Mouse (Mus musculus) cerebellum, adult 2 months (tissue): ENCODE measurements around the gene Rnls. TPM values are rescaled to one million over a fixed set of nuclear protein-coding genes. Genes with fewer than 3 reads are reported as not detected.

Experiments used
- DNase-seq, 2 experiments: peaks; one replicate each; pipeline ENCODE4 v3.0.0; 2021
- H3K27ac ChIP-seq: fragments of 200-500 bp; 2 replicates; pipeline ENCODE4 v1.5.1; 2012; ENCODE audit warnings: low read length, control low read depth, inconsistent platforms; ENCODE audit not compliant: insufficient read depth
- H3K27me3 ChIP-seq: fragments of 200-500 bp; 2 replicates; pipeline ENCODE4 v1.6.1; 2012; ENCODE audit warnings: inconsistent platforms, mild to moderate bottlenecking, low read length, moderate library complexity; ENCODE audit not compliant: control insufficient read depth, insufficient read depth
- H3K4me1 ChIP-seq: fragments of 200-500 bp; 2 replicates; pipeline ENCODE4 v1.6.1; 2011; ENCODE audit warnings: low read length; ENCODE audit not compliant: control insufficient read depth, insufficient read depth
- H3K4me3 ChIP-seq: fragments of 200-500 bp; replicated peaks from 2 replicates; pipeline ENCODE3; 2011; ENCODE audit warnings: mild to moderate bottlenecking, low read depth, low read length, control low read depth; ENCODE audit not compliant: insufficient read depth
- CTCF ChIP-seq: fragments of 200-500 bp; IDR thresholded peaks from 2 replicates; pipeline ENCODE4 v1.5.1; 2011; ENCODE audit warnings: low read depth, mild to moderate bottlenecking, control low read depth, low read length, moderate library complexity, borderline replicate concordance; ENCODE audit not compliant: insufficient read depth
- POLR2A ChIP-seq: fragments of 200-500 bp; IDR thresholded peaks from 2 replicates; pipeline ENCODE4 v1.6.1; 2011; ENCODE audit warnings: low read length, control low read depth, borderline replicate concordance; ENCODE audit not compliant: insufficient read depth
- WGBS: fragments of 180-500 bp; shearing (Covaris S2); methylation state at CpG from one replicate; pipeline ENCODE4 v1.1.7; 2018; 5-methylcytosine and 5-hydroxymethylcytosine counted together
- polyA plus RNA-seq: library from polyadenylated mRNA; depleted of rRNA; stranded (reverse); fragments of >200 nt; gene quantifications from 2 replicates; pipeline ENCODE4 v1.2.3, GENCODE M21; 2012

Rnls gene
- polyA plus RNA-seq, 1 experiment: 2.5 TPM

DNA sequence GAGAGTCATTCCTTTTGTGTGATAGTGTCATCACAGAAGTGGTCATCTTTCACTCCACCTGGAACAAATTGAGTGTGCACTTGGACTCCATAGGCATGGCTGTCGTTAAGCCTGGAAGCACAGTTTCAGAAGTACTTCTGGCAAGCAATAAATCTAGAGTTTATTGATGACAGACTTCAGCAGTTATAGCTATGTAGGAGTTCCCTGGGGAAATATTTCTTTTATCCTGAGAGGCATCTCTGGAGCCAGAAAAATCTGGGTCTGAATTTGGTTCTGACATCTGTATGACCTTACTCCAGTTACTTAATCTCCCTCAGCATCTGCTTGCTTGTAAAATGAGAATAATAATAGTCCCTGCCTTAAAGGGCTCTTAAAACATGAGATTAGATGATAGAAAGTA lies 184.1 kb downstream of the Rnls start:
- TF ChIP-seq CTCF: no peak
- TF ChIP-seq POLR2A: no peak
- DNase-seq: no peak
- WGBS: 67% methylated on average over 1 of the region's 1 CpGs
- Histone ChIP-seq H3K4me1 (no peaks in the 10 kb centered on the region), H3K27me3 (no peaks in the 10 kb centered on the region), H3K27ac (no peak overlapping the region), H3K4me3 (no peak overlapping the region)

DNA sequence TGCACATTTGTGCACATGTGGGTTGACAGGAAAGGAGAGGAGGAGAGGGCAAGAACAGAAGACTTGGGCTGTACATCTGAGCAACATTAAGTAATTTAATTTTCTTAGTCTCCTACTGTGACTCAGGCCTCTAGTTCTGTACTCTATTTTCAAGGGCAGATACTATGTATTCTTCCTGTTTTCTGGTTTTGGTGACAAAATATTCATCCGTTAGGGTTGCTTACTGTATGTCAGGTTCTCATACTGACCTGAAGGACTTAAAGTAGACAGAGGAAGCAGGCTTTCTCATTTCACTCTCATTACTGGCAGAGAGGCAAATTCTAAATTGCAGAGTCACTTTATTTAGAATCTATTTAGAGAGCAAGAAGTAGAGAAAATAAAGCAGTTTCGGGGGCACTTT lies 186.7 kb downstream of the Rnls start:
- no peak overlapping the region for H3K27ac ChIP-seq
- DNase-seq: no peak
- no peak overlapping the region for H3K4me3 ChIP-seq
- no peaks in the 10 kb centered on the region for H3K4me1 ChIP-seq
- TF ChIP-seq CTCF (no peak), POLR2A (no peak)
- H3K27me3 ChIP-seq: no peaks in the 10 kb centered on the region
- 91% methylated on average over 2 of the region's 2 CpGs for WGBS

DNA sequence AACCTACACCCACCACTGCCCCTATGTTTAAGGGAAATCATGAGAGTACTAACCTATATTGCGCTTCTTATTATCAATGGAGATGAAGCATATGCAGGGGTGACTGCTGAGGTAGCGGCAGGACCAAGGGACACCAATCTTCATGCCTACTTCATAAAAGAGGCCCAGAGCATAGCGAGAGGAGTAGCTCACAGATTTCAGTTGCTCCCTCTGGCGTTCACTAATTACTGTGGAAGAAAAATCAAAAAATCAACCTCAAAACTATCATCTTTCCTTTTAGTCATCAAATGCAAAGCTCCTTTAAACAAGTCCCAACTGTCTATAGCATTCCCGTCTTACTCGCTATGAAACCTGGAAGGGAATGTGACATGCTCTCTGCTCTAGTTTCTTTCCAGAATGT lies 189.7 kb downstream of the Rnls start:
- WGBS: 82% methylated on average over 6 of the region's 6 CpGs
- Histone ChIP-seq H3K27me3 (no peaks in the 10 kb centered on the region), H3K4me3 (no peak overlapping the region), H3K27ac (no peak overlapping the region), H3K4me1 (no peaks in the 10 kb centered on the region)
- no peak for TF ChIP-seq POLR2A
- no peak for TF ChIP-seq CTCF
- DNase-seq: no peak

DNA sequence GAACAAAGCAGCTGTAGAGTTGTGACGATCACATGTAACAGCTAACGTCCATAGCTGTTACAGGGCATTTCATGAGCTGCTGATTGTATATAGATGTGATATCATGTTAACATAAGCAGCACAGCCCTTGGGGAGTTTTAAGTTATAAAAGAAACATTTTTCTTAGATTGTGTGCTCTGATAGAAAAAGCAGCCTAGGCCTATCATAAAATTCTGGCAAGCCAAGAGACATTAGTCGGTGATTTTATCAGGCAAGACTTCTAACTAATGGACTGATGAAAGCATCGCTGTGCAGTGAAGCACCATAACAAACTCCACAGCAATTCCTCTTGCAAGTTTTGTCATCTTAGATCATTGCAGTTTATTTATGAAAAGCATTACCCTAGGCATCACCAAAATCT lies 190.9 kb downstream of the Rnls start:
- Histone ChIP-seq H3K27ac (no peak overlapping the region), H3K4me1 (no peaks in the 10 kb centered on the region), H3K27me3 (no peaks in the 10 kb centered on the region), H3K4me3 (no peak overlapping the region)
- no peak for TF ChIP-seq CTCF
- TF ChIP-seq POLR2A: no peak
- no peak for DNase-seq
- 87% methylated on average over 4 of the region's 4 CpGs for WGBS

DNA sequence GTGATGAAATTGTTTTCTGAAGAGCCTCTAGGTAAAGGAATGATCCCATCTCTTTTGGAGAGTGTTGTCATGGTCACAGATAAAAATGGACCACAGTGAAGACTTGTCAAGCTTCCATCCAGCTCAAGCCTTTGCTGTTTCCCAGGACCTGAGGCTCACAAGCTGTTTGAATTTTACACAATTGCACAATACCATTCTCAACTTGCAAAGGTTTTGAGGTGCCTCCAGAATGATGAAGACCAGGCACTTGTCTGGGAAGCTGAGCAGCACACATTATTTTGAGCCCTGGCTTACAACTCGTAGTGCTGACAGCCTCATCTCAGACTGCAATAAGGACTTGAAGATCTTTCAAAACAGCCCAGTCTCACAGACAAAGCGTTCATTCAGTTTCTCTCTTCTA lies 200.0 kb downstream of the Rnls start:
- Histone ChIP-seq H3K4me3 (no peak overlapping the region), H3K4me1 (no peaks in the 10 kb centered on the region), H3K27ac (no peak overlapping the region), H3K27me3 (no peaks in the 10 kb centered on the region)
- 63% methylated on average over 2 of the region's 2 CpGs for WGBS
- no peak for DNase-seq
- TF ChIP-seq POLR2A: no peak
- TF ChIP-seq CTCF: no peak

DNA sequence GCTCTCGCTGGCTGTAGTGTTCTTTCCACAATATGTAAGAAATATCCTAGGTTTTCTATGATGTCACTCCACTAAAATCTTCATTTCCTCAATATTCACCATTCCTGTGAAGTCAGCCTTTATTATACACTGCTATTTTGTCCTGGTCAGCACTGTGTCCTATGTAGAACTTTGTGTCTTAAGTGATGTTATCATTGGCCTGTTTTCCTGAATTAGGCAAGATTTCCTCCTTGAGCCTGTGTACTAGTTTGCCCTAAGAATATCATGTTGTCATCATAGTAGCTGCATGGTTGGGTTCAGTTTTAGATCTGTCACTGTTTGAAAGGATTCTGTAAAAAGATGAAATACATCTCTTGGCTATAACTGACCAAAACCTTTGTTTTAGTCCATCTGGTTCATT lies 203.3 kb downstream of the Rnls start:
- WGBS: 93% methylated on average over 1 of the region's 1 CpGs
- no peak for DNase-seq
- Histone ChIP-seq H3K27me3 (no peaks in the 10 kb centered on the region), H3K4me3 (no peak overlapping the region), H3K4me1 (no peaks in the 10 kb centered on the region), H3K27ac (no peak overlapping the region)
- no peak for TF ChIP-seq POLR2A
- no peak for TF ChIP-seq CTCF

DNA sequence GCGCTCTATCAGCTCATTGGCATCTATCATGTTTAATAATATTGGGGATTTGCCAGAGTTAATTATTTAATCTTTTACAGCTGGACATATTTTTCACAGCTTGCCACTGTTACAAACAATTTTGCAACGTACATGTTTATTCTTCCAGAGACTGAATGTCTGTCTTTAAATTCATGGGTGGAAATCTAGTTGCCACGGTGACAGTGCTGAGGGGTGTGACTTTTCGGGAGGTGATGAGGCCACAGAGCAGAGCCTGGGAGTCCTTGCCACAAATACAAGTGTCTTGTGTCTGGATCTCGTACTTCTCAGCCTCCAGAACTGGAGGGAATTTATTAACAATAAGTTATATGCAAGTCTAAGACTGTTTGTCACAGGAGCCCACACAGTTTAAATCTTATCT lies 212.5 kb downstream of the Rnls start:
- no peaks in the 10 kb centered on the region for H3K27me3 ChIP-seq
- H3K4me3 ChIP-seq: no peak overlapping the region
- TF ChIP-seq CTCF: no peak
- no peak for TF ChIP-seq POLR2A
- no peak overlapping the region for H3K27ac ChIP-seq
- 48% methylated on average over 5 of the region's 5 CpGs for WGBS
- DNase-seq: no peak
- no peaks in the 10 kb centered on the region for H3K4me1 ChIP-seq

DNA sequence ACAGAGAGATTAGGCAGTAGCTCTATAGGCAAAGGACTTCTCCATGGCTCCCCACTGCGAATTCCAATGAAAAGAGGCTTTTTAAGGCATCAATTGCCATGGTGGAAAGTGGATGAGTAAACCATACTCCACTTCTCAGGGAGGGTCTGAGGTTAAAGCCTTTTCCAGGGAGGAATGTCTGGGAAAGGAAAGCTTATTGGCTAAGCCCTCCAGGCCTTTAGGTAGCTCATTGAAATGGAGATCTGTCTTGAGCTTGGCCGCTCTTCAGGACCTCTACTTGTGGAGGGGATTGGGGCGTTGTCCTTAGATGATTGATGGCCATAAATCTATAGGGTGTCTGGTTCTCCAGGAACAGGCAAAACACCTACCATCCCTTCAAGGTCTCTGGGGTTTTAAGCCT lies 213.2 kb downstream of the Rnls start:
- no peak for DNase-seq
- Histone ChIP-seq H3K27ac (no peak overlapping the region), H3K4me1 (no peaks in the 10 kb centered on the region), H3K27me3 (no peaks in the 10 kb centered on the region), H3K4me3 (no peak overlapping the region)
- 53% methylated on average over 3 of the region's 3 CpGs for whole genome bisulfite sequencing
- no peak for TF ChIP-seq POLR2A
- no peak for TF ChIP-seq CTCF
